Mouse (Mus musculus): Measurements from ENCODE around the gene Hist1h1c.

GRCm38 (mm10) chr13:23772561-23773313 is 34.1 kb downstream of the Hist1h1c start:
- TF ChIP-seq POLR2A (IDR thresholded peaks at IDR 0.05; ENCODE audit: insufficient read depth, low read length) (no peak), CTCF (IDR thresholded peaks at IDR 0.05; ENCODE audit: low read depth, low read length) (no peak)
